Mouse (Mus musculus): ENCODE results near the gene Zfp770.
"Not testable (repeated sequence)": the region's sequence is repeated elsewhere in the genome, so short reads cannot be mapped to it uniquely, and the experiment has no call there.

Gene Zfp770

GRCm38 (mm10) chr2:114200932-114201559, at the start of gene Zfp770:
Gene Zfp770 (minus strand): TSS chr2:114201469.
- peak; percentile 68 for DNase-seq (ENCODE audit: extremely low read depth, low read depth)

DNA sequence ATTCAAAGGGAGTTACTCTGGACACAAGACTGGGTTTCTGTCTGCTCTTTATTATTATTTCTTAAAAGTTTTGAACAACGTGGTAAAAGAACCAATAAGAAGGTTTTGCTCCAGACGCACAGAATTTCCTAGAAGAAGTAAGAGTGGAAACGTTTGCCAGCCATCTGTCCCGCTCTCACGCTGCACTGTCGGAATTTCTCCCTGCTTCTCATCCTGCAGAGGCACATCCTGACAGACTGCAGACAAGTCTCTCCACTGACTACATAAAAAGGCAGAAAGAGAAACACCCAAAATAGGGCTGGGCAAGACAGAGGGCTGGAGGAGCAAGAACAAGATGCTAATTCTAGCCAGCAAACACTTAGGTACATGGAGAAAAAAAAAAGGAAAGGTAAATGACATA, 48.2 kb upstream of the Zfp770 start:
- DNase-seq (ENCODE audit: extremely low read depth, low read depth): no peak

DNA sequence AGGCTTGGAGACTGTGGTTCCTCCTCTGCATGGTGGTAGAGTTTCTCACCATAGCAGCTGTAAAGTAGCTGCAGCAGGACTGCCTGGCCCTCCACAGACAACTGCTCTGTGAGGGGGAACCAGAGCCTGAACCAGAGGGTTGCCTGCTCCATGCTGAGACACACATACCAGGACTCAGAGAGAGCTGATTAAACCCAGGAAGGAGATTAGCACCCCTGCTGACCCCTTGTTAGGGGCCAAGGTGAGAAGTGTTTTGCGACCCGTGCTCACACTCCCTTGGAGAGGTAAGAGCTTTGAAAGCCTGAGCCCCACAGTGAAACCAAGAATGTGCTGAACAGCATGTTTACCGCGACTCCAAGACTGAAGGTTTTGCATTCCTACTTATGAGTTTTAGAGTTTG, 36.4 kb upstream of the Zfp770 start:
- DNase-seq (ENCODE audit: extremely low read depth, low read depth): no peak

- no peak for DNase-seq (ENCODE audit: extremely low read depth, low read depth)
These were observed 35.3 kb upstream of the Zfp770 start for GRCm38 (mm10) chr2:114236566-114236965.

GRCm38 (mm10) chr2:114235584-114235983, 34.3 kb upstream of the Zfp770 start:
- no peak for DNase-seq (ENCODE audit: extremely low read depth, low read depth)

DNA sequence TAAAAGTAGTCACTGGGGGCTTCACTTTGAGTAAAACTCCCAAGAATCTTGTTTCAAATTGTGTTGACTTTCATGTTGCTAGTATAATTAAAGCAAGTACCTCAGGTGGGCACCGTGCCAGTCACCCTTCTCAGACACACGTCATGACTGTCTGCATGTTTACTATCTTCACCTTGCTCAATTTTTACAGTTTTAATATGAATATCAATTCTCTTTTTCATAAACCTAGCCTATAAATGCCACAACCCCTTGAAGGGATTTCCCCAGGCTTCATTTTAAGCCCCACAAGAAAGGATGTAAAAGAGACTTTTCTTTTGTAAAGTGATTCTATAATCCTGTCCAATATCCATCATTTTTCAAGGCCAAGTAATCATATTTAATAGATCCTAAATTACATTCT, 30.0 kb upstream of the Zfp770 start:
- DNase-seq (ENCODE audit: extremely low read depth, low read depth): no peak

- no peak for DNase-seq (ENCODE audit: extremely low read depth, low read depth)
These were observed 27.4 kb upstream of the Zfp770 start for GRCm38 (mm10) chr2:114228672-114229071.

DNA sequence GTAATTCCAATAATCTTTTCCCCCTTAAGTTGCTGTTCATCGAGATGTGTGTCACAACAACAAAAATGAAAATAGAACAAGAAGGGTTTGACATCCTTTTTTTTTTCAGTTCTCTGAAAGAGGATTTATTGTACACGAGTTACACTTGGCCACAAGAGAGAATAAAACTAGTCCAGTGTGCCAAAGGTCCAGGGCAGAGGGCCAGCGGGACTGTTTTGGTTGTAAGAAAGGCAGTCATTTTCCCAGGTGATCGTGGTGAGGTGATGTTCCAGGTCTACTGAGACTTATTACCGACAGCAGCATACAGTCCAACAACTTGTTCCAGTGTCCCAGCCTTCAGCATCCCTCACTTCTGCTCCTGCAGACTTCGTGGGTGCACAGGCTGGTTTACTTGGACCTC, 3.8 kb upstream of the Zfp770 start:
- no peak for DNase-seq (ENCODE audit: extremely low read depth, low read depth)

GRCm38 (mm10) chr2:114201574-114201973, 305 bp upstream of the Zfp770 start:
- no peak for DNase-seq (ENCODE audit: extremely low read depth, low read depth)

GRCm38 (mm10) chr2:114196421-114196820, 4.8 kb downstream of the Zfp770 start:
- no peak for DNase-seq (ENCODE audit: extremely low read depth, low read depth)

DNA sequence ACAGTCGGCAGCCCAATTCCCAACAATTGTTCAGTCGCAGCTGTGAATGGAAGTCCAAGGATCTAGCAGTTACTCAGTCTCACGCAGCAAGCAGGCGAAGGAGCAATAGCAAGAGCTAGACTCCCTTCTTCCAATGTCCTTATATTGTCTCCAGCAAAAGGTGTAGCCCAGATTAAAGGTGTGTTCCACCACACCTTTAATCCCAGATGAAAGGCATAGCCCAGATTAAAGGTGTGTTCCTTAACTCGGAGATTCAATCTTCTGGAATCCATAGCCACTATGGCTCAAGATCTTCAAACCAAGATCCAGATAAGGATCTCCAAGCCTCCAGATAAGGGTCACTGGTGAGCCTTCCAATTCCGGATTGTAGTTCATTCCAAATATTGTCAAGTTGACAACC, 14.3 kb downstream of the Zfp770 start, which contains the start of gene Aqr:
Gene Aqr (minus strand): TSS at position 101 of the 400 bp plus-strand sequence.
- not testable (repeated sequence) for DNase-seq (ENCODE audit: extremely low read depth, low read depth)

GRCm38 (mm10) chr2:114177802-114178733, 23.2 kb downstream of the Zfp770 start:
- no peak for DNase-seq (ENCODE audit: extremely low read depth, low read depth)

- peak; percentile 77 for DNase-seq (ENCODE audit: extremely low read depth, low read depth)
These were observed 26.4 kb downstream of the Zfp770 start for GRCm38 (mm10) chr2:114174651-114175484.

GRCm38 (mm10) chr2:114173248-114173647, 28.0 kb downstream of the Zfp770 start:
- no peak for DNase-seq (ENCODE audit: extremely low read depth, low read depth)

DNA sequence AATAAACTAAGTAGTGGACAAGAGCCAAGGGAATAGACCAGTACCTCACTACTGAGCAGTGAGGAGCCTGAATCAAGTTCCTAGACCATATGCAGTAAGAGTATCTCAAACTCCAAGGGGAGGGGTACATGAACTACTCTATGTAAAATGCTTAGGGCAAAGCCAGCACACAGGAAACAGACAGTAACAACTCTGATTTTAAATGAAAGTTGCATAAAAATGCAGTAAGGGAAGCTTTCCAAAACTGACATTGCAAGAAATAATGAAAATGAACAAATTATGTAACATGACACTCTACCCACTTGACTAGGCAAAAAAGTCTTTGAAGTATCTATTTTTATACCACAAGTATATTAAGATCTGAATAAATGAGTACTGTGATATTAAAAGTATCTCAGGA, 33.4 kb downstream of the Zfp770 start:
- DNase-seq (ENCODE audit: extremely low read depth, low read depth): no peak

GRCm38 (mm10) chr2:114161978-114162377, 39.3 kb downstream of the Zfp770 start:
- DNase-seq (ENCODE audit: extremely low read depth, low read depth): no peak

GRCm38 (mm10) chr2:114157345-114157744, 43.9 kb downstream of the Zfp770 start:
- DNase-seq (ENCODE audit: extremely low read depth, low read depth): peak; percentile 69

GRCm38 (mm10) chr2:114156639-114157038, 44.6 kb downstream of the Zfp770 start:
- DNase-seq (ENCODE audit: extremely low read depth, low read depth): no peak

DNA sequence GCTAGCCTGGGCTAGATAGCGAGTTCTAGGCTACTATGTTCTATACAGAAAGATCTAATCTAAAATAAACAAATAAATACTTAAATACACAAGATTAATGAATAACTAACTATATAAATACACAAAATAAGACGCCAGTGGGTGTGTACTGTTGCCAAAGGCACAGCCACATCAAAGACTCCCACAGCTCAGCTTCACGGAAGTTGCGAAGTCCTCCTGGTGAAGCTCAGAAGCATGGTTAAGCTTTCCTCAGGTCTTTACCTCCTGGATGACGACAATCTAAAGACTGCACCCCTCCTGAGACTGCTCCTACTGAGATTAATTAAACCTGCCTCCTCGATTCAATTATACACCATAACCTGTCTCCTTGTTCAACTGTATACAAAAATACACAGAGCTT, 48.0 kb downstream of the Zfp770 start:
- DNase-seq (ENCODE audit: extremely low read depth, low read depth): no peak

GRCm38 (mm10) chr2:114146864-114147458, 54.3 kb downstream of the Zfp770 start:
- DNase-seq (ENCODE audit: extremely low read depth, low read depth): no peak

- DNase-seq (ENCODE audit: extremely low read depth, low read depth): peak; percentile 8
These were observed 55.9 kb downstream of the Zfp770 start for GRCm38 (mm10) chr2:114145315-114145801.

Data from MEL-GATA-1-ER (cell line).